Mouse (Mus musculus): ENCODE measurements around the gene Gm49721.
"Not testable (repeated sequence)": the region's sequence is repeated elsewhere in the genome, so short reads cannot be mapped to it uniquely, and the experiment has no call there.

The Gm49721 gene

GRCm38 (mm10) chr17:6980144-6980543 lies 1.4 kb downstream of the Gm49721 start:
- not testable (repeated sequence) for DNase-seq (ENCODE audit: low read depth)

DNA sequence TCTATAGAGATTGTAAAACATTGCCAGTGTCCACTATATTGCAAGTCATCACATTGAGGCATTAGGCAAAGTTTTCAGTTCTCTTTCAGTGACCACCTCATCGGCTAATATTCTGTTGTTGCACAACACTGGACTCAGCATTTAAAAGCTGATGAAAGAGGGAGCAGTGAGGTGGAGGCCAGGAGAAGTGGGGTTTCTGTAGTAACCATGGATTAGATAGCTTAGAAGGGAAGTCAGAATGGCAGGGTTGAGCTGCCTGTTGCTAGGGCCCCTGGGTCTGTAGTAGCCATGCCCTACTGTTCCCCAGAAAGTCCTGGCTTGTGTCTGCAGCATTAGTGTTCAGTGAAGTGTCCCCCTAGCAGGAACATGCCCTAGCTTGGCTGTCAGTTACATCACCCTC lies 7.4 kb downstream of the Gm49721 start:
- not testable (repeated sequence) for DNase-seq (ENCODE audit: low read depth)

DNA sequence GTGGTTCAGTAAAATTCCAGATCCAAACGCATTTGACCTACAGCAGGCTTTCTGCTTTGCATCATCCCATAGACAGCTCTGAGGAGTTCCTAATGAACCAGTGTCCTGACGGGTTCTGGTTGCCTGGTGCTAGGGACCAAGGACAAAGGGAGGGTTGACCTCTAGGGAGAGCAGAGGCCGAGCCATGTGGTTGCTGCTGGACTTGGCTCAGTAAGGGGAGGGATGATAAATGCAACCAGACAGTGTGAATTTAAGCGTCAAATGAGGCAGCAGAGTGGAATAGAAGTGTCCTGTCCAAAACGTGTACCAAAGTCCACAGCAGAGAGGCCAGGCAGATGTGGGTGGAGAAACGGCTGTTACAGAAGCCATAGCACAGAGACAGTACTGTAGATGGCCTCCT lies 16.8 kb downstream of the Gm49721 start:
- DNase-seq (ENCODE audit: low read depth): not testable (repeated sequence)

DNA sequence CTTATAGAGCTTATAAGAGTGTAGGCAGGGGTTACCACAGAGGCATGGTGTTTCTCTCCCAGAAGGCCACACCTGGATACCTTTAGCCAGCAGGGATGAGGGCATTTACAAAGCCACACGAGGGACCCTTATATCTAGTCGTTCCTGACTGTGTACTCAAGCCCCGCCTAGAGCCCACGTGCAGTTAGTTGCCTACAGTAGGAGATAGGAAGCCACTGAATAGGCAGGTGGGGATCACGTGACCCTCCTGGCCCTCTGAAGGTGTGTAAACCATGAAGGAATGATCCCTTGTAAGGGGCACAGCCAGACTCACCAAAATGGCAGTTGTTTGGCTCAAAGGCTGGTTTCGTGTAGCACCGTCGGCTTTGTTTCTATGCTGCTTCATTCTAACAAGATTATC lies 18.1 kb downstream of the Gm49721 start:
- not testable (repeated sequence) for DNase-seq (ENCODE audit: low read depth)

DNA sequence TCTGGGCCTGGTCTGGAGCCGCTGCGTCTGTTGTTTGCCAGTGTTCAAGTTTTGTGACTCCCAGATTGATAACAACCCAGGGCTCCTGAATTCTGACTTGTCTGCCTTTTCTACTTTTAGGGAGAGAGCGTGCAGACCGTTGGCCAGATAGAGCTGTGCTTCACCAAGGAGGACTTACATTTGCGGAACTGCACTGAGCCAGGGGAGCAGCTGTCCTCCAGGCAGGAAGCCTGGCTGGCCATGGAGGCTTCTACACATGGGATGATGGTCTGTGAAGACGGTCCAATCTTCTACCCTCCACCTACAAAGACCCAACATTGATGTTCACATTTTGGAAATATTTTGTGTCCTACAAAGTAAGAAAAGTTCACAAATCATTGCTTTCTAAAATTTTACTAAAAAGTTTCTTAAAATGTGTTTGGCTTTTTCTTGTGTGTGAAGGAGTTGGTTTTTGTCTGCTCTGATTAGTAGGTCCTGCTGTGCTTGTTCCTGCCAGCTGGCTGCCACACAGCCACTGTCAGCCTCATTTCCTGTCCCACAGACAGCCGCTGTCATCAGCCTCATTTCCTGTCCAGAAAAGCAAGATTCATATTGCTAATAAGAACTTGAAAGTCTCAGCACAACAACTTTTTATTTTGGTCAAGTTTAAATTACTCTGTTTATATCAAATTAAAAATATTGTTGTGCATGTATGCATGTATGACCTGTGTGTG lies 19.2 kb downstream of the Gm49721 start:
- not testable (repeated sequence) for DNase-seq (ENCODE audit: low read depth)

- DNase-seq (ENCODE audit: low read depth): not testable (repeated sequence)
Observed at GRCm38 (mm10) chr17:7001790-7002585, 23.3 kb downstream of the Gm49721 start.

GRCm38 (mm10) chr17:7003392-7003791 lies 24.7 kb downstream of the Gm49721 start:
- DNase-seq (ENCODE audit: low read depth): not testable (repeated sequence)

- not testable (repeated sequence) for DNase-seq (ENCODE audit: low read depth)
Observed at GRCm38 (mm10) chr17:7005646-7006045, 26.9 kb downstream of the Gm49721 start.

DNA sequence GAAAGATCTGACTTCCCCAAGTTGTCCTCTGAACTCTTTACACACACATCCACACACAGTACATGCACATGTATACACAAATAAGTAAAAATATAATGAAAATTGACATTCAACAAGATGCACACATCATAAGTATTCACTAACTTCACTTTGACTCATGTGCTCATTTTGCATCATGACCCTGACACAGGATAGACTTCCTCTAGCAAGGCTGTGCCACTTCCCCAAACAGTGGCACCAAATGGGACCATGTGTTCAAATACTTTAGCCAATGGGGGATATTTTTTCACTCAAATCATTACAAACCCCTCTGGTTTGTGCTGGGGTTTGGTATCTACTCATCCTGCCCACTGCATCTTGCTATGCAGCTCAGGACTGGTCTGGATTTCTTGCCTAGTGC lies 30.2 kb downstream of the Gm49721 start:
- not testable (repeated sequence) for DNase-seq (ENCODE audit: low read depth)

DNA sequence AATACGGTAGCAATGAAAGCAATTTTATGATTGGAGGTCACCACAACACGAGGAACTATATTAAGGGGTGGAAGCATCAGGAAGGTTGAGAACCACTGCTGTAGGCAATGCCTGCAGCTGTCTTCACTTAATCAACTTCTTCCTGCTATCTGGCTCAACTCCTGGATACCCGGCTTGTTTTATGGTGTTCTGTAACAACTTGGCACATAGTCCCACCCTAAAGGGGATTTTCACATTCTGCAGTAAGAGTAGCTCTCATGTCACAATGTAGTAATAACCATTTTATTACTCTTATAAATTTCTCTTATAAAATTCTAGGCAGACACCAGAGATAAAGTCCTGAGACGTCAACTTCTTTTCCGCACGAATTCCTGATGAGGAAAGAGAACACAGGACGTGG lies 30.7 kb downstream of the Gm49721 start:
- DNase-seq (ENCODE audit: low read depth): not testable (repeated sequence)

GRCm38 (mm10) chr17:7009901-7010300 lies 31.2 kb downstream of the Gm49721 start:
- DNase-seq (ENCODE audit: low read depth): not testable (repeated sequence)

DNA sequence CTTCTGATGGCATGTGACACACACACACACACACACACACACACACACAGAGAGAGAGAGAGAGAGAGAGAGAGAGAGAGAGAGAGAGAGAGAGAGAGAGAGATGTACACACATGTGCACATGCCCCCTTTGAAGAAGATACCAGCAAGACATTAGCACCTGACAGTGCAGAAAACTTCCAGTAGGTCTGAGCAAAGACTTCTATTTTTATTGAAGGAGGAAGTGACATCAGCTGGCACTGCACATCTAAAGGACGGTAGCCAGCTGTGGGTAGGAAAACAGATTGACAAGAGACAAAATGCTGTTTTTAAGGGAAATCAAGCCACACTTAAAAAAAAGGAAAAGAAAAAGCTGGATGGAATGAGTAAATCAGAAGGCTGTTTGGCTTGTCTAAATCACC lies 35.5 kb downstream of the Gm49721 start:
- DNase-seq (ENCODE audit: low read depth): not testable (repeated sequence)

GRCm38 (mm10) chr17:7025257-7025656 lies 46.6 kb downstream of the Gm49721 start, which contains the start of gene Gm1604a:
Gene Gm1604a (plus strand): TSS chr17:7025568.
- DNase-seq (ENCODE audit: low read depth): not testable (repeated sequence)

DNA sequence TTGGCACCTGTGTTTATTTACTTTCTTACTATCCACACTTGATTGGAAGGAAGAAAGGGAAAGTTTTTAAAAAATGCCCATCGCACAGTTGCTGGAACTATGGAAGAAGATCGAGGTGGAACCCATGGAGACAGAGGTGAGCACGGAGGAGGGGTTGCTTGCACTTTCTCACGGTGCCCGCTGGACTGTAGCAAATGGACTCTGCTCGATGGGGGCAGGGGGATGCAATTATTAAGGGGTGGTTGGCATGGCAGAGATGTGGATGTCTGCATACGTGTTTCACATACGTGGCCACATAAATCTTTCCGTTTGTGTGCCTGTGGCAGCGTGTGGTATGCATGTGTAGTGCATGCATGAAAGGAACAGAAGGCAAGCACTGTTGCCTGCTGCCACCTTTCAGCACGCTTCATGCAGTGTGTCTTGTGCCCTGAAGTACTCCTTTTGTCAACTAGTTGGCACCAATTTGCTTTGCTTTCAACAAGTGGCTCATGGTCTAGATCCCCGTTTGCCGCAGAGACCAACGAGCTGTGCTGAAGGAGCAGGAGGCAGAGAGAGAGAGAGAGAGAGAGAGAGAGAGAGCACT lies 47.2 kb downstream of the Gm49721 start:
- not testable (repeated sequence) for DNase-seq (ENCODE audit: low read depth)

DNA sequence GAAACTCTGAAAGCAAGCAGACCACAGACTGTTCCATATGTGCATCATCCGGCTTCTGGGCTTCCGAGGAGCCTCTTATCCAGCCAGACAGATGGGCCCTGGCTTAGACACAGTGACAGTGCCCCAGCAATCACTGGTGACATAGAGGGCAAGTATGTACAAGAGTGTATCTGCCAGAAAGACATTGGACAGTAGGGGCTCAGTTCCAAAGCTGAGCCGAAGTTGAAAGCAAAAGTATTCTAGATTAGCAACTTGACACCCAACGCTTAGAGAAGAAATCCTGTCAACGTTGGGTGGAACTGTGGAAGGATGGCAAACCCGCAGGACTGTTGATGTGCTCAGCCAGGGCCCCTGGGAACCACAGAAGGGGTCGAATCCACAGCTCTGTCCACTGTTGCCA lies 51.5 kb downstream of the Gm49721 start:
- not testable (repeated sequence) for DNase-seq (ENCODE audit: low read depth)

- DNase-seq (ENCODE audit: low read depth): peak; percentile 67
Observed at GRCm38 (mm10) chr17:7030622-7031174, 52.0 kb downstream of the Gm49721 start.

DNA sequence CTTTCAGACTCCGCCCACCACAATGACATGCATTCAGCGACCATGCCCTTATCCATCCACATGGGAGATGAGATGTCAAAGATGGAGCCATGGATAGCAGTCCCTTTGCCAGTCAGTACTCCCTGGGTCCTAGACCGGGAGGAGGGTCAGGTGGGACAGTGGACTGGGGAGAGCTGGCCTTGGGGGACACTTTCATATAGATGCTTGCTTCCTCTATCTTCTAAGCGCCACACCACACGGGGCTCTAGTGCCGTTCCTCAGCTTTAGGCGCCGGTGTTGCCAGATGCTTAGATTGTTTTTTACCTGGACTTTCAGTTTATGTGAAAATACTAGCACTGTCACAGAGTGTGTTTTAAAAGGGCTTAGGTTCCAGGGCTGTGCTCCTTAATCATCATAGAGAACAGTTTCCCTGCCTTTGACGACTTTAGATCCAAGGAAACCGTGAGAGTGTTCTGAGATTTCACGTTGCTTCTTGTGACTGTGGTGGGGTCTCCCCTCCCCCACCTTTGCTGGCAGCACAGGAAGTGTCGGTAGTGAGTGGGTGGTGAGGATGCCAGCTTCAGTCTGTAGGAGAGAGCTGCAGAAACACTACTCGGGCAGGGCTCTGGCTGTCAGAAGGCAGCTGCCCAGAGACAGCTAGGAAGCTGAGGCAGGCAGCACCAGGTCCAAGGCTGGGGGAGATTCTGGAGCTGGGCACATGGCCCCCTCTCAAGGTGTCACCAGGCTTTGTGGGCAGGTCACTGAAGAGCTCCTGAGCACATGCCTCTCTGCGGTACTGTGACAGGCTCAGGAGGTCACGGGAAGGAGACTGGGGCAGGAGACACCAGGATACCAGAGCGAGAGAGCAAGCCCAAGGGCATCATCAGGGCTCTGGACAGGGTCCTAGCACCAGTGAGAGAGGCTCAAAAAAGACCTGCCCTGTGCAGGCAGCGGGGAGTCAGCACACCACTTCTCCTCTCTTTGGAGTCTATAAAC lies 54.8 kb downstream of the Gm49721 start:
- DNase-seq (ENCODE audit: low read depth): not testable (repeated sequence)

DNA sequence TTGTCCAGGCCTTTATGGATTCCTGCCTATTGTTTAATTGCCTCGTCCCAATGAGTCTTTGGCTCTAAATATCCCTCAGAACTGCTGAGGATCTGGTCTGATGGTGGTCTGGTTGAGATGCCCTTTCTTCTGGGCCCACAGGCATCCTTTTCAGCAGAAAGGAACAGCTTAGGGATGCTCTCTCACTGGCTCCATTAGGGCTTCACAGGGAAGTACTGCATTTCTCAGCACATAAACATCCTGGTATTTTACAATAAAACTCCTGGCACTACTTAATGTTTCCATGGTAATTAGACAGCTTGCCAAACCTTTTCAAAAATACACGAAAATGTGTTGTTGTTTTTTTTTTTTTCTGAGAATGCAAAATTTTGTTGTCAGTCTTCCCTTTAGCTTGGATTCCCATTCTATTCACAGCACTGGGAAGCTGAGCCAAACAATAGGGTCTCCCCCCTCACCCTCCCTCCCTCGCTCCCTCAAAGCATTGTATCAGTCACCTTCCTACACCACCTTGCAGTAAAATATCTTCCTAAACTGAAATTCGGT lies 90.4 kb downstream of the Gm49721 start:
- not testable (repeated sequence) for DNase-seq (ENCODE audit: low read depth)

GRCm38 (mm10) chr17:7069561-7070240 lies 91.0 kb downstream of the Gm49721 start:
- not testable (repeated sequence) for DNase-seq (ENCODE audit: low read depth)

DNA sequence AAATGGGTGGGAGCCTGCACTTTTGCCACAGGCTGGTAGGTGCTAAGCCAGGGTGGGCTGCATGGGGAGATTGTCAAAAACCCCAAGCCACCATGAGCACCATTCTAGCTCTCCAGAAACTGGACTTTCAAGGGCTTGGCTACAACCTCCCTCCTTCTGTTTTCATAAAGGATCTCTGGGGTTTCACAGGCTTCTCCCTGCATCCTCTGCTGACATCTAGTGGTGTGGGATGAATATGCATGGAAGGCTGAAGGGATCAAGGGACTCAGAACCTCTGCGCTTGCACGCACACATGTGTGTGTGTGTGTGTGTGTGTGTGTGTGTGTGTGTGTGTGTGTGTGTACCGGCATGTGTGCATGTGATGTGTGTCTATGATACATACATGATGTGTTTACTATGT lies 95.8 kb downstream of the Gm49721 start:
- peak; percentile 17 for DNase-seq (ENCODE audit: low read depth)
